Mouse (Mus musculus): Measurements from ENCODE around the gene Eef1e1. TPM values are rescaled to one million over a fixed set of nuclear protein-coding genes. Genes with fewer than 3 reads are reported as not detected.

Gene Eef1e1
- polyA plus RNA-seq, 1 experiment from 2014 or later = 69.3 TPM

GRCm38 (mm10) chr13:38615656-38616055, 43.2 kb downstream of the Eef1e1 start:
- Histone ChIP-seq H3K27ac (ENCODE audit: low read depth, low read length) (no peak overlapping the region), H3K9me3 (ENCODE audit: control insufficient read depth, low read length) (no peaks in the 10 kb centered on the region), H3K36me3 (ENCODE audit: control insufficient read depth, insufficient read depth, low read length) (no peaks in the 10 kb centered on the region), H3K27me3 (ENCODE audit: control insufficient read depth, insufficient read depth, low read length) (no peaks in the 10 kb centered on the region), H3K4me3 (ENCODE audit: low read depth, low read length) (no peak overlapping the region), H3K9ac (ENCODE audit: low read depth, low read length) (no peak overlapping the region), H3K4me1 (replicated peaks; ENCODE audit: control insufficient read depth, insufficient read depth, low read length) (no peaks in the 10 kb centered on the region), H3K4me2 (replicated peaks; ENCODE audit: low read depth, low read length) (no peak overlapping the region)
- WGBS = 91% methylated on average over 5 of the region's 5 CpGs
- no peak for DNase-seq (ENCODE audit: low spot score)
- ATAC-seq (ENCODE audit: low FRiP score) = no peak

DNA sequence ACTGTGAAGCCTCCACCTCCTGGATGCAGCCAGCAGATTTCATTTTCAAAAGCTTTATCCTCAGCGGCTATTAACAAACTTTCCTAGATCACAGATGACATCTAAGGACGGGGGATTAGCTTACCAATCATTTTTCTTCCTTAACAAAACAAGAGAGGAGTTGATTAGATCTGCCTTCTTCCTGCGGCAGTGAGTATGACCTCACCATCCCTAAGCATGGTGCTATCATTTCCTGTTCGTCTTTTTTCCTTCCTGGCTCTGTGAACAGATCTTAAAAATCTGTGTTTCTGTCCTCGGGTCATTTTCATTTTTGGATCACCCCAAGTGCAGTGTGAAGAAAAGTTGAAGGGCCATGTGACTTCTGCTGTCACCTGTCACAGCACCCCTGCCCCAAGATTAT, 44.6 kb downstream of the Eef1e1 start:
- DNase-seq (ENCODE audit: low spot score) = no peak
- H3K27me3 ChIP-seq (ENCODE audit: control insufficient read depth, insufficient read depth, low read length) = no peaks in the 10 kb centered on the region
- no peaks in the 10 kb centered on the region for H3K9me3 ChIP-seq (ENCODE audit: control insufficient read depth, low read length)
- H3K4me2 ChIP-seq (replicated peaks; ENCODE audit: low read depth, low read length) = no peak overlapping the region
- WGBS = 82% methylated on average over 5 of the region's 5 CpGs
- H3K36me3 ChIP-seq (ENCODE audit: control insufficient read depth, insufficient read depth, low read length) = no peaks in the 10 kb centered on the region
- H3K9ac ChIP-seq (ENCODE audit: low read depth, low read length) = no peak overlapping the region
- no peak overlapping the region for H3K4me3 ChIP-seq (ENCODE audit: low read depth, low read length)
- H3K27ac ChIP-seq (ENCODE audit: low read depth, low read length) = no peak overlapping the region
- ATAC-seq (ENCODE audit: low FRiP score) = no peak
- H3K4me1 ChIP-seq (replicated peaks; ENCODE audit: control insufficient read depth, insufficient read depth, low read length) = no peaks in the 10 kb centered on the region

DNA sequence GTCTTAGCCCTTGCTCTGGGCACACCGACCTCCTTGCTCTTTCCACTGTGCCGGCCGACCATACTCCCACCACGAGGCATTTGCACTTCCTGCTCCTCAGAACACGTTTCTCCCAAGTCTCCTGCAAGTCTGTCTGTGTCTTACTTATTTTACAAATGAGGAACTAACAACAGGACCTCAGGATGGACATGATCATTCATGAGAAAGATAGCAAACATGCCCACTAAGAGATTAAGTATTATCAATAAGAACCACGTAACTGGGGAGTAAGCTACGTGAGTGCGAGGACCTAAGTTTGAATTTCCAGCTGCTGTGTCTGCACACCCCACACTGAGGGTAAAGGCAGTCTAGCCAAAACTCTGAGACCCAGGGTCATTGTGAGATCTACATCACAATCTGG, 45.3 kb downstream of the Eef1e1 start:
- Histone ChIP-seq H3K4me2 (replicated peaks; ENCODE audit: low read depth, low read length) (no peak overlapping the region), H3K4me1 (replicated peaks; ENCODE audit: control insufficient read depth, insufficient read depth, low read length) (no peaks in the 10 kb centered on the region), H3K9me3 (ENCODE audit: control insufficient read depth, low read length) (no peaks in the 10 kb centered on the region), H3K4me3 (ENCODE audit: low read depth, low read length) (no peak overlapping the region), H3K9ac (ENCODE audit: low read depth, low read length) (no peak overlapping the region), H3K27me3 (ENCODE audit: control insufficient read depth, insufficient read depth, low read length) (no peaks in the 10 kb centered on the region), H3K36me3 (ENCODE audit: control insufficient read depth, insufficient read depth, low read length) (no peaks in the 10 kb centered on the region), H3K27ac (ENCODE audit: low read depth, low read length) (no peak overlapping the region)
- ATAC-seq (ENCODE audit: low FRiP score) (no peak), DNase-seq (ENCODE audit: low spot score) (no peak)
- WGBS = 90% methylated on average over 8 of the region's 8 CpGs

DNA sequence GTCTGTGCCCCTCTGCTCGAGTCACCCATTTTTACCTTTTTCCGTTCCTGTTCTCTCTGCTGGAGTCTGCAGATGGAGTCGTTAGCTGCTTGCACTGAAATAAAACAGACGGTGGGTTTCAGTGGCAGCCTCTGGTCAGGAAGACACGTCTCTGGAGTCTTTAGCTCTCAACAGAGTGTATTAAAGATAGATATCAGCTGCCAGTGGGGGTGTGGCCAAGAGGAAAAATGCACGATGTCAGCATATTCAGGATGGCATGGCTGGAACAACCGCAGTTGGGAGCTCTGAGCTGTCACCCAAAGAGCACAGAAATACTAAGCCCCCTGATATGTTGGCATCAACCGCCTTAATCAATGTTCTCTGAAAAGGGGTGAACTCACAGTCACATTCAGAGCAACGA, 46.2 kb downstream of the Eef1e1 start:
- Histone ChIP-seq H3K36me3 (ENCODE audit: control insufficient read depth, insufficient read depth, low read length) (no peaks in the 10 kb centered on the region), H3K4me1 (replicated peaks; ENCODE audit: control insufficient read depth, insufficient read depth, low read length) (no peaks in the 10 kb centered on the region), H3K4me2 (replicated peaks; ENCODE audit: low read depth, low read length) (no peak overlapping the region), H3K27me3 (ENCODE audit: control insufficient read depth, insufficient read depth, low read length) (no peaks in the 10 kb centered on the region), H3K27ac (ENCODE audit: low read depth, low read length) (no peak overlapping the region), H3K9ac (ENCODE audit: low read depth, low read length) (no peak overlapping the region), H3K4me3 (ENCODE audit: low read depth, low read length) (no peak overlapping the region), H3K9me3 (ENCODE audit: control insufficient read depth, low read length) (no peaks in the 10 kb centered on the region)
- ATAC-seq (ENCODE audit: low FRiP score) = no peak
- WGBS = 89% methylated on average over 9 of the region's 9 CpGs
- no peak for DNase-seq (ENCODE audit: low spot score)

DNA sequence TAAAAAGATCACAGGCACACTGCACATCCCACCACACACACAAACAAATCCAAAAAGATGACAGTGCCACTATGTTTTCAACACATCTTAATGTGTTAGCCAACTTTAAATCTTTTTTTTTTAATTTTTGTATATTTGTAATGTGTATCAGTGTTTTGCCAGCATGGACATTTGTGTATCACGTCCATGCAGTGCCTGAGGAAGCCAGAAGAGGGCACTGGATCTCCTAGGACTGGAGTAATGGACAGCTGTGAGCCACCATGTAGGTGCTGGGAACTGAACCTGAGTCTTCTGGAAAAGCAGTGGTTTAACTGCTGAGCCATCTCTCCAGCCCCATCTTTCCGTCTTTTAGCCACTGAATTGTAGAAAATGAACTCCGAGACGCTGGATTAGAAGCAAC, 46.7 kb downstream of the Eef1e1 start:
- 97% methylated on average over 4 of the region's 4 CpGs for WGBS
- Histone ChIP-seq H3K4me3 (ENCODE audit: low read depth, low read length) (no peak overlapping the region), H3K4me2 (replicated peaks; ENCODE audit: low read depth, low read length) (no peak overlapping the region), H3K4me1 (replicated peaks; ENCODE audit: control insufficient read depth, insufficient read depth, low read length) (no peaks in the 10 kb centered on the region), H3K27me3 (ENCODE audit: control insufficient read depth, insufficient read depth, low read length) (no peaks in the 10 kb centered on the region), H3K36me3 (ENCODE audit: control insufficient read depth, insufficient read depth, low read length) (no peaks in the 10 kb centered on the region), H3K9me3 (ENCODE audit: control insufficient read depth, low read length) (no peaks in the 10 kb centered on the region), H3K9ac (ENCODE audit: low read depth, low read length) (no peak overlapping the region), H3K27ac (ENCODE audit: low read depth, low read length) (no peak overlapping the region)
- ATAC-seq (ENCODE audit: low FRiP score) (no peak), DNase-seq (ENCODE audit: low spot score) (no peak)

- H3K36me3 ChIP-seq (ENCODE audit: control insufficient read depth, insufficient read depth, low read length) = no peaks in the 10 kb centered on the region
- no peak for ATAC-seq (ENCODE audit: low FRiP score)
- DNase-seq (ENCODE audit: low spot score) = no peak
- no peaks in the 10 kb centered on the region for H3K4me1 ChIP-seq (replicated peaks; ENCODE audit: control insufficient read depth, insufficient read depth, low read length)
- no peak overlapping the region for H3K4me3 ChIP-seq (ENCODE audit: low read depth, low read length)
- H3K9me3 ChIP-seq (ENCODE audit: control insufficient read depth, low read length) = no peaks in the 10 kb centered on the region
- H3K9ac ChIP-seq (ENCODE audit: low read depth, low read length) = no peak overlapping the region
- H3K27me3 ChIP-seq (ENCODE audit: control insufficient read depth, insufficient read depth, low read length) = no peaks in the 10 kb centered on the region
- H3K4me2 ChIP-seq (replicated peaks; ENCODE audit: low read depth, low read length) = no peak overlapping the region
- WGBS = 94% methylated on average over 6 of the region's 6 CpGs
- H3K27ac ChIP-seq (ENCODE audit: low read depth, low read length) = no peak overlapping the region
Observed at GRCm38 (mm10) chr13:38610336-38610735, 48.5 kb downstream of the Eef1e1 start.

- 81% methylated on average over 6 of the region's 6 CpGs for whole genome bisulfite sequencing
Observed at GRCm38 (mm10) chr13:38607130-38607529, 51.7 kb downstream of the Eef1e1 start.

DNA sequence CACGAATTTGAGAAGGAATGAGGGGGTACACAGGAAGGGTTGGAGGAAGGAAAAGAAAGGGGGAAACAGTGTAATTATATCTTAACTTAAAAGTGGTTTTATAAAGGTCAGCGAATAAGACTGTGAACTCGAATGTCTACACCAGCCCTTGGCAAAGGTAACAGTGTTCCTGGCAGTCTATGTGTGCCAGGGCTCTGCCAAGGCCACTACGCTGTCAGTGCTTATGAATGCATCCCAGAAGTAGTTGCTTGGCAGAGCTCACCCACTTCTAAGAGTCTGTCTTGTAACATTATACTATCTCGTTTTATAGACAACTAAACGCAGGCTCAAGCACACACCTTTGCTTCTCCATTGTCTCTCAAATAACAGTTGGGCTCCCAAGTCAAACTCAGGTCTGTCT, 53.5 kb downstream of the Eef1e1 start:
- no peak overlapping the region for H3K4me2 ChIP-seq (replicated peaks; ENCODE audit: low read depth, low read length)
- 90% methylated on average over 6 of the region's 6 CpGs for WGBS
- H3K4me3 ChIP-seq (ENCODE audit: low read depth, low read length) = no peak overlapping the region
- DNase-seq (ENCODE audit: low spot score) (no peak), ATAC-seq (ENCODE audit: low FRiP score) (no peak)
- no peaks in the 10 kb centered on the region for H3K4me1 ChIP-seq (replicated peaks; ENCODE audit: control insufficient read depth, insufficient read depth, low read length)
- H3K27ac ChIP-seq (ENCODE audit: low read depth, low read length) = no peak overlapping the region
- no peak overlapping the region for H3K9ac ChIP-seq (ENCODE audit: low read depth, low read length)
- H3K36me3 ChIP-seq (ENCODE audit: control insufficient read depth, insufficient read depth, low read length) = peaks cover 2% of the 10 kb centered on the region; the same call in 1 of the 2 replicates
- H3K9me3 ChIP-seq (ENCODE audit: control insufficient read depth, low read length) = no peaks in the 10 kb centered on the region
- no peaks in the 10 kb centered on the region for H3K27me3 ChIP-seq (ENCODE audit: control insufficient read depth, insufficient read depth, low read length)

More at GRCm38 (mm10) chr13:38607130-38607529, 51.7 kb downstream of the Eef1e1 start:
- DNase-seq (ENCODE audit: low spot score) (no peak), ATAC-seq (ENCODE audit: low FRiP score) (no peak)
- Histone ChIP-seq H3K4me1 (replicated peaks; ENCODE audit: control insufficient read depth, insufficient read depth, low read length) (no peaks in the 10 kb centered on the region), H3K27me3 (ENCODE audit: control insufficient read depth, insufficient read depth, low read length) (no peaks in the 10 kb centered on the region), H3K4me3 (ENCODE audit: low read depth, low read length) (no peak overlapping the region), H3K9me3 (ENCODE audit: control insufficient read depth, low read length) (no peaks in the 10 kb centered on the region), H3K36me3 (ENCODE audit: control insufficient read depth, insufficient read depth, low read length) (peaks cover under 1% of the 10 kb centered on the region; the same call in 1 of the 2 replicates), H3K4me2 (replicated peaks; ENCODE audit: low read depth, low read length) (no peak overlapping the region), H3K27ac (ENCODE audit: low read depth, low read length) (no peak overlapping the region), H3K9ac (ENCODE audit: low read depth, low read length) (no peak overlapping the region)

- no peak for ATAC-seq (ENCODE audit: low FRiP score)
- H3K27ac ChIP-seq (ENCODE audit: low read depth, low read length) = no peak overlapping the region
- no peak overlapping the region for H3K9ac ChIP-seq (ENCODE audit: low read depth, low read length)
- WGBS = 92% methylated on average over 13 of the region's 13 CpGs
- H3K9me3 ChIP-seq (ENCODE audit: control insufficient read depth, low read length) = no peaks in the 10 kb centered on the region
- no peak overlapping the region for H3K4me2 ChIP-seq (replicated peaks; ENCODE audit: low read depth, low read length)
- peaks cover 2% of the 10 kb centered on the region; the same call in 1 of the 2 replicates for H3K36me3 ChIP-seq (ENCODE audit: control insufficient read depth, insufficient read depth, low read length)
- H3K4me3 ChIP-seq (ENCODE audit: low read depth, low read length) = no peak overlapping the region
- no peaks in the 10 kb centered on the region for H3K27me3 ChIP-seq (ENCODE audit: control insufficient read depth, insufficient read depth, low read length)
- no peak for DNase-seq (ENCODE audit: low spot score)
- H3K4me1 ChIP-seq (replicated peaks; ENCODE audit: control insufficient read depth, insufficient read depth, low read length) = no peaks in the 10 kb centered on the region
Observed at GRCm38 (mm10) chr13:38602966-38603365, 55.9 kb downstream of the Eef1e1 start.
